Mouse (Mus musculus) liver, postnatal 0 days (tissue): ENCODE data around the gene Apold1.

ENCODE experiments used
- CTCF ChIP-seq: sonication (generic); IDR thresholded peaks from 2 replicates; pipeline ENCODE4 v1.5.1; 2016; ENCODE audit warnings: antibody characterized with exemption, low read depth
- EP300 ChIP-seq: IDR thresholded peaks from 2 replicates; pipeline ENCODE4 v1.6.1; 2016; ENCODE audit warnings: antibody characterized with exemption, low read depth, mild to moderate bottlenecking

DNA sequence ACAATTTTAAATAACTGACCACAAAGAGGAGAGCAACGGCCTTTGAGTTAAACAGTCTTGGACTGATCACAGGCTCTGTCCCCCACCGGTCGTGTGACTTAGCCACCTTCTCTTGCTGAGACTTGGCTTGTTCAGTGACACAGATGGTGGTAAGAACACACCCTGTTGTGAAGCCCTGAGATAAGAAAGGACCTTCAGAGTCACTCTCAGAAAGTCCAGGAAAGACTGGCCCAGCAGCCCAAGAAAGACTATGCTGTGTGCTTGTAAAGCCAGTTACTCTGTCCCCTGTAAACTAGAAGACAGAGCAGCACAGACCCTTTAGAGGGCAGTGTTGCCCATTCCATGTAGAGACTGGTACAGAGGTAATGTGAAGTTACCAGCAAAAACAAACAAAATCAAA, 3.2 kb downstream of the Apold1 start:
- TF ChIP-seq CTCF (peak; percentile 66), EP300 (peak; percentile 78)
